Mouse (Mus musculus): ENCODE data around the gene Eef1g.

- TF ChIP-seq POLR2A (IDR thresholded peaks at IDR 0.05; ENCODE audit: insufficient read length, low read depth) (no peak), TCF12 (IDR thresholded peaks at IDR 0.05; ENCODE audit: insufficient read depth, poor library complexity, severe bottlenecking) (no peak), MYOD1 (IDR thresholded peaks at IDR 0.05; ENCODE audit: control insufficient read depth in 1 of 3, insufficient read length in 2 of 3, low read depth in 2 of 3) (no peak), POLR2AphosphoS2 (IDR thresholded peaks at IDR 0.05; ENCODE audit: insufficient read length, low read depth) (no peak), CEBPB (IDR thresholded peaks at IDR 0.05; ENCODE audit: insufficient read depth, poor library complexity, severe bottlenecking) (no peak), USF1 (IDR thresholded peaks at IDR 0.05; ENCODE audit: low read depth) (no peak)
Observed at GRCm38 (mm10) chr19:8921741-8922140, 45.1 kb upstream of the Eef1g start.

All from myocyte (in vitro differentiated cells).